In genomic region chr9:102622192-102622857, GRCm38 (mm10) we compare ENCODE assay signal across 7 mouse cellular contexts. TPM values are rescaled to one million over a fixed set of nuclear protein-coding genes. Genes with fewer than 3 reads are reported as not detected.
A peak's percentile ranks its signal among the peaks of the same experiment; 100 is the strongest.
DNase-seq lines count a peak whose midpoint lies in the region; ATAC-seq and TF ChIP-seq lines count a peak whose summit lies in the region.

No protein-coding gene starts in this region.

- intact Hi-C loops in left cerebral cortex, adult 2 months (cut with DNase I) = no loop called here
- intact Hi-C loops in left cerebral cortex, postnatal 36 days (cut with DNase I) = no loop called here

- no peak for TF ChIP-seq POLR2A in ES-Bruce4 (IDR thresholded peaks at IDR 0.05; ENCODE audit: insufficient read depth, low read length)

- DNase-seq in left cerebral cortex, adult 2 months (ENCODE audit: extremely low spot score in 1 of 2, low spot score in 2 of 2) = peak in 1 of 2 experiments; percentile 31
- DNase-seq in left cerebral cortex, postnatal 36 days (ENCODE audit: low spot score in 2 of 2) = no peak
- DNase-seq in adipocyte (ENCODE audit: low spot score) = peak; percentile 79

- TF ChIP-seq EP300 in ES-Bruce4 (IDR thresholded peaks at IDR 0.05; ENCODE audit: insufficient read depth, low read depth, low read length) = no peak

- no peak overlapping the region for H3K27ac ChIP-seq in left cerebral cortex, adult 2 months
- no peak overlapping the region for H3K27ac ChIP-seq in ES-Bruce4 (ENCODE audit: insufficient read depth, low read length)
- peak overlapping the region; percentile 1; the same call in 1 of the 2 replicates for H3K27ac ChIP-seq in heart, embryonic 16.5 days (ENCODE audit: low read length)
- H3K27ac ChIP-seq in lung, embryonic 16.5 days (ENCODE audit: low read length) = 0 out of 2 replicates have a peak overlapping the region, but pooled peaks have one; percentile 15

- WGBS in heart, embryonic 16.5 days = 27% methylated on average over 5 of the region's 5 CpGs
- WGBS in lung, embryonic 16.5 days = 27% methylated on average over 5 of the region's 5 CpGs

- no peak overlapping the region for H3K9ac ChIP-seq in ES-Bruce4 (ENCODE audit: low read depth, poor library complexity, severe bottlenecking)
- H3K9ac ChIP-seq in heart, embryonic 16.5 days (ENCODE audit: low read length) = no peak overlapping the region
- no peak overlapping the region for H3K9ac ChIP-seq in lung, embryonic 16.5 days (ENCODE audit: low read length)

- peak; percentile 94 for TF ChIP-seq CTCF in left cerebral cortex, adult 2 months (IDR thresholded peaks at IDR 0.05)
- peak; percentile 29 for TF ChIP-seq CTCF in ES-Bruce4 (IDR thresholded peaks at IDR 0.05; ENCODE audit: low read depth, low read length)

- ATAC-seq in heart, embryonic 16.5 days (replicated peaks; ENCODE audit: extremely low read depth, insufficient read depth, low FRiP score) = no peak
- ATAC-seq in lung, embryonic 16.5 days (ENCODE audit: low read depth) = no peak
- ATAC-seq in erythroid progenitor cell, adult 5-6 weeks (replicated peaks; ENCODE audit: low FRiP score, poor library complexity, severe bottlenecking) = no peak

- H3K27me3 ChIP-seq in ES-Bruce4 (ENCODE audit: control insufficient read depth, insufficient read depth, low read length, poor library complexity, severe bottlenecking) = no peaks in the 10 kb centered on the region
- no peaks in the 10 kb centered on the region for H3K27me3 ChIP-seq in heart, embryonic 16.5 days (ENCODE audit: control insufficient read depth, insufficient read depth, low read length)
- H3K27me3 ChIP-seq in lung, embryonic 16.5 days (ENCODE audit: control insufficient read depth, insufficient read depth, low read depth, low read length) = no peaks in the 10 kb centered on the region

- no peak overlapping the region for H3K4me3 ChIP-seq in left cerebral cortex, adult 2 months
- no peak overlapping the region for H3K4me3 ChIP-seq in ES-Bruce4 (ENCODE audit: low read depth, low read length)
- no peak overlapping the region for H3K4me3 ChIP-seq in heart, embryonic 16.5 days (ENCODE audit: low read length)
- no peak overlapping the region for H3K4me3 ChIP-seq in lung, embryonic 16.5 days (ENCODE audit: low read length)

- H3K36me3 ChIP-seq in ES-Bruce4 (ENCODE audit: control insufficient read depth, insufficient read depth, low read length, poor library complexity, severe bottlenecking) = no peaks in the 10 kb centered on the region
- H3K36me3 ChIP-seq in heart, embryonic 16.5 days (ENCODE audit: control insufficient read depth, insufficient read depth) = no peaks in the 10 kb centered on the region
- peaks cover 6% of the 10 kb centered on the region for H3K36me3 ChIP-seq in lung, embryonic 16.5 days (ENCODE audit: control insufficient read depth, insufficient read depth, low read length)

- no peak overlapping the region for H3K4me2 ChIP-seq in heart, embryonic 16.5 days (ENCODE audit: low read depth, low read length)
- H3K4me2 ChIP-seq in lung, embryonic 16.5 days (ENCODE audit: low read depth, low read length) = no peak overlapping the region

- H3K4me1 ChIP-seq in ES-Bruce4 (ENCODE audit: control insufficient read depth, insufficient read depth, low read length) = no peaks in the 10 kb centered on the region
- H3K4me1 ChIP-seq in heart, embryonic 16.5 days (ENCODE audit: control insufficient read depth, insufficient read depth, low read length) = peaks cover 26% of the 10 kb centered on the region
- H3K4me1 ChIP-seq in lung, embryonic 16.5 days (replicated peaks; ENCODE audit: control insufficient read depth, insufficient read depth, low read length) = peaks cover 11% of the 10 kb centered on the region

- H3K9me3 ChIP-seq in ES-Bruce4 (replicated peaks; ENCODE audit: control insufficient read depth, insufficient read depth, low read length, poor library complexity, severe bottlenecking) = no peaks in the 10 kb centered on the region
- H3K9me3 ChIP-seq in heart, embryonic 16.5 days (replicated peaks; ENCODE audit: control insufficient read depth, low read length) = no peaks in the 10 kb centered on the region
- H3K9me3 ChIP-seq in lung, embryonic 16.5 days (ENCODE audit: control insufficient read depth, low read length) = no peaks in the 10 kb centered on the region

RNA-seq across cellular contexts. Expression of gene Anapc13, which starts 3.8 kb away (rescaled TPM):
- total RNA-seq in left cerebral cortex, adult 2 months (2021) = 100 to 1,000 TPM in 1 of 2 experiments, 10 to 100 TPM in 1; 98.6 to 116 TPM
- total RNA-seq in left cerebral cortex, postnatal 36 days (2021) = 100 to 1,000 TPM in 1 of 2 experiments, 10 to 100 TPM in 1; 91.6 to 109 TPM
- polyA plus RNA-seq in ES-Bruce4 (2011; ENCODE audit: insufficient read depth, insufficient read length, low read depth, missing spikeins) = 76.4 and 87.9 TPM in 2 replicates
- 211 and 221 TPM in 2 replicates for polyA plus RNA-seq in heart, embryonic 16.5 days (2015; fragmentation: Nextera tagmentation; extraction: Ambion mirVana)
- polyA plus RNA-seq in lung, embryonic 16.5 days (2015; fragmentation: Nextera tagmentation; extraction: Ambion mirVana) = 196 and 198 TPM in 2 replicates
- 56.2 and 78.8 TPM in 2 replicates for total RNA-seq in erythroid progenitor cell, adult 5-6 weeks (2015; ENCODE audit: low replicate concordance)
- total RNA-seq in erythroid progenitor cell, adult 5-6 weeks (2017; ENCODE audit: low replicate concordance) = 20.7 and 35.0 TPM in 2 replicates

RNA-seq across cellular contexts. Expression of gene Cep63, which starts 4.0 kb away (rescaled TPM):
- total RNA-seq in left cerebral cortex, adult 2 months (2021) = 10 to 100 TPM; 32.2 to 37.7 TPM
- total RNA-seq in left cerebral cortex, postnatal 36 days (2021) = 10 to 100 TPM; 30.3 to 32.8 TPM
- polyA plus RNA-seq in ES-Bruce4 (2011; ENCODE audit: insufficient read depth, insufficient read length, low read depth, missing spikeins) = 20.9 and 23.5 TPM in 2 replicates
- 52.1 and 52.6 TPM in 2 replicates for polyA plus RNA-seq in heart, embryonic 16.5 days (2015; fragmentation: Nextera tagmentation; extraction: Ambion mirVana)
- 55.4 and 58.8 TPM in 2 replicates for polyA plus RNA-seq in lung, embryonic 16.5 days (2015; fragmentation: Nextera tagmentation; extraction: Ambion mirVana)
- total RNA-seq in erythroid progenitor cell, adult 5-6 weeks (2015; ENCODE audit: low replicate concordance) = 31.7 and 33.5 TPM in 2 replicates
- total RNA-seq in erythroid progenitor cell, adult 5-6 weeks (2017; ENCODE audit: low replicate concordance) = 15.7 and 25.6 TPM in 2 replicates

Comparison
In these comparisons a context has a peak if more than half of its experiments do, and no peak if none do; other contexts are left out.
1. H3K27ac ChIP-seq: peak in heart, embryonic 16.5 days (single experiment) and lung, embryonic 16.5 days (single experiment); none in left cerebral cortex, adult 2 months (single experiment) and ES-Bruce4 (single experiment).